Mouse (Mus musculus) stomach, embryonic 15.5 days (tissue): Measurements from ENCODE around the gene Lypd5. TPM values are rescaled to one million over a fixed set of nuclear protein-coding genes. Genes with fewer than 3 reads are reported as not detected.

Source experiments
- microRNA-seq: library from miRNA; unstranded; fragments of <30 nt; microRNA quantifications from one replicate; pipeline ENCODE4, GENCODE M21; 2016
- polyA plus RNA-seq: library from polyadenylated mRNA; unstranded; fragments of >200 nt; fragmentation: Nextera tagmentation; extraction: Ambion mirVana; gene quantifications from 2 replicates; pipeline ENCODE4 v1.2.1, GENCODE M21; 2015

Lypd5 gene
- polyA plus RNA-seq, 1 experiment from 2014 or later = 3.0 TPM

Small RNA genes within 50 kb of the gene (microRNA-seq; reads per million reads assigned to microRNA genes)
- not detected for gene Gm27592

Other genes with a start within 250 kb of the Lypd5 start
- 6.8 and 7.4 TPM in 2 replicates for gene Zfp112, start 236.9 kb upstream of the Lypd5 start, polyA plus RNA-seq
- 13.5 and 14.0 TPM in 2 replicates for gene Zfp235, start 215.0 kb upstream of the Lypd5 start, polyA plus RNA-seq
- gene Zfp114, start 174.1 kb upstream of the Lypd5 start, polyA plus RNA-seq = 5.5 and 6.3 TPM in 2 replicates
- gene Zfp111, start 137.8 kb upstream of the Lypd5 start, polyA plus RNA-seq = 8.5 and 9.2 TPM in 2 replicates
- gene Zfp109, start 111.6 kb upstream of the Lypd5 start, polyA plus RNA-seq = 5.1 and 5.6 TPM in 2 replicates
- gene Zfp108, start 94.4 kb upstream of the Lypd5 start, polyA plus RNA-seq = 3.5 and 4.3 TPM in 2 replicates
- gene Zfp93, start 78.8 kb upstream of the Lypd5 start, polyA plus RNA-seq = 7.2 and 7.4 TPM in 2 replicates
- 29.6 and 31.3 TPM in 2 replicates for gene Zfp61, start 48.0 kb upstream of the Lypd5 start, polyA plus RNA-seq
- 9.3 and 11.1 TPM in 2 replicates for gene Zfp94, start 32.5 kb upstream of the Lypd5 start, polyA plus RNA-seq
- 0.15 TPM in 1 of 2 replicates, not detected in the other for gene Tescl, start 15.3 kb upstream of the Lypd5 start, polyA plus RNA-seq
- gene Kcnn4, start 21.1 kb downstream of the Lypd5 start, polyA plus RNA-seq = 7.1 and 14.4 TPM in 2 replicates
- gene Smg9, start 50.4 kb downstream of the Lypd5 start, polyA plus RNA-seq = 20.9 and 23.7 TPM in 2 replicates
- gene Irgc1, start 103.1 kb downstream of the Lypd5 start, polyA plus RNA-seq = not detected in 2 replicates
- gene Plaur, start 113.3 kb downstream of the Lypd5 start, polyA plus RNA-seq = 12.1 and 12.3 TPM in 2 replicates
- gene Cadm4, start 132.8 kb downstream of the Lypd5 start, polyA plus RNA-seq = 4.7 and 6.3 TPM in 2 replicates
- 38.1 TPM in 2 replicates for gene Zfp428, start 157.8 kb downstream of the Lypd5 start, polyA plus RNA-seq
- 0.19 and 0.40 TPM in 2 replicates for gene AC161166.1, start 163.3 kb downstream of the Lypd5 start, polyA plus RNA-seq
- gene Irgq, start 181.5 kb downstream of the Lypd5 start, polyA plus RNA-seq = 7.6 and 8.2 TPM in 2 replicates
- 1.9 and 6.8 TPM in 2 replicates for gene Pinlyp, start 196.9 kb downstream of the Lypd5 start, polyA plus RNA-seq
- gene Xrcc1, start 197.1 kb downstream of the Lypd5 start, polyA plus RNA-seq = 96.1 and 100.0 TPM in 2 replicates
- 31.1 and 37.1 TPM in 2 replicates for gene Ethe1, start 238.3 kb downstream of the Lypd5 start, polyA plus RNA-seq
- gene Zfp575, start 238.4 kb downstream of the Lypd5 start, polyA plus RNA-seq = 4.3 and 5.0 TPM in 2 replicates